Mouse (Mus musculus): ENCODE data around the gene Ccdc162. TPM values are rescaled to one million over a fixed set of nuclear protein-coding genes. Genes with fewer than 3 reads are reported as not detected.
A peak's percentile ranks its signal among the peaks of the same experiment; 100 is the strongest.

Ccdc162 gene
- polyA plus RNA-seq, 1 experiment from 2014 or later, result 0.51 TPM

- H3K27ac ChIP-seq (ENCODE audit: low read length), result no peak overlapping the region
- H3K4me2 ChIP-seq (replicated peaks; ENCODE audit: low read depth, low read length), result no peak overlapping the region
- H3K4me3 ChIP-seq (ENCODE audit: low read depth, low read length), result no peak overlapping the region
- peaks cover 17% of the 10 kb centered on the region for H3K4me1 ChIP-seq (ENCODE audit: control insufficient read depth, insufficient read depth, low read length)
- 84% methylated on average over 3 of the region's 3 CpGs for WGBS
- no peak overlapping the region for H3K9ac ChIP-seq (replicated peaks; ENCODE audit: low read depth, low read length)
- 0 out of 2 replicates have a peak, but pooled peaks cover 4% of the 10 kb centered on the region for H3K9me3 ChIP-seq (ENCODE audit: control insufficient read depth, low read depth, low read length)
- no peaks in the 10 kb centered on the region for H3K36me3 ChIP-seq (ENCODE audit: control insufficient read depth, insufficient read depth, low read length)
- no peaks in the 10 kb centered on the region for H3K27me3 ChIP-seq (ENCODE audit: control insufficient read depth, insufficient read depth, low read length)
- no peak for ATAC-seq (ENCODE audit: insufficient number of reproducible peaks, insufficient read depth, low FRiP score, low read depth)
Measured at GRCm38 (mm10) chr10:41555081-41555480, 161.4 kb downstream of the Ccdc162 start.

- H3K27me3 ChIP-seq (ENCODE audit: control insufficient read depth, insufficient read depth, low read length), result no peaks in the 10 kb centered on the region
- no peak overlapping the region for H3K9ac ChIP-seq (replicated peaks; ENCODE audit: low read depth, low read length)
- no peak overlapping the region for H3K4me2 ChIP-seq (replicated peaks; ENCODE audit: low read depth, low read length)
- H3K4me3 ChIP-seq (ENCODE audit: low read depth, low read length), result no peak overlapping the region
- WGBS, result 72% methylated on average over 4 of the region's 4 CpGs
- peaks cover 4% of the 10 kb centered on the region; the same call in 1 of the 2 replicates for H3K9me3 ChIP-seq (ENCODE audit: control insufficient read depth, low read depth, low read length)
- no peak for ATAC-seq (ENCODE audit: insufficient number of reproducible peaks, insufficient read depth, low FRiP score, low read depth)
- peaks cover 17% of the 10 kb centered on the region for H3K4me1 ChIP-seq (ENCODE audit: control insufficient read depth, insufficient read depth, low read length)
- H3K36me3 ChIP-seq (ENCODE audit: control insufficient read depth, insufficient read depth, low read length), result no peaks in the 10 kb centered on the region
- no peak overlapping the region for H3K27ac ChIP-seq (ENCODE audit: low read length)
Measured at GRCm38 (mm10) chr10:41553711-41554110, 162.7 kb downstream of the Ccdc162 start.

- no peak overlapping the region for H3K4me2 ChIP-seq (replicated peaks; ENCODE audit: low read depth, low read length)
- ATAC-seq (ENCODE audit: insufficient number of reproducible peaks, insufficient read depth, low FRiP score, low read depth), result peak; percentile 65
- no peaks in the 10 kb centered on the region for H3K36me3 ChIP-seq (ENCODE audit: control insufficient read depth, insufficient read depth, low read length)
- H3K27ac ChIP-seq (ENCODE audit: low read length), result peak overlapping the region; percentile 48; the same call in 1 of the 2 replicates
- H3K4me3 ChIP-seq (ENCODE audit: low read depth, low read length), result no peak overlapping the region
- peaks cover 17% of the 10 kb centered on the region for H3K4me1 ChIP-seq (ENCODE audit: control insufficient read depth, insufficient read depth, low read length)
- no peak overlapping the region for H3K9ac ChIP-seq (replicated peaks; ENCODE audit: low read depth, low read length)
- peaks cover 4% of the 10 kb centered on the region; the same call in 1 of the 2 replicates for H3K9me3 ChIP-seq (ENCODE audit: control insufficient read depth, low read depth, low read length)
- no peaks in the 10 kb centered on the region for H3K27me3 ChIP-seq (ENCODE audit: control insufficient read depth, insufficient read depth, low read length)
- 37% methylated on average over 14 of the region's 14 CpGs for WGBS
Measured at GRCm38 (mm10) chr10:41552847-41553589, 163.4 kb downstream of the Ccdc162 start.

GRCm38 (mm10) chr10:41552319-41552718, 164.1 kb downstream of the Ccdc162 start:
- 46% methylated on average over 3 of the region's 3 CpGs for WGBS
- Histone ChIP-seq H3K9ac (replicated peaks; ENCODE audit: low read depth, low read length) (no peak overlapping the region), H3K27me3 (ENCODE audit: control insufficient read depth, insufficient read depth, low read length) (no peaks in the 10 kb centered on the region), H3K36me3 (ENCODE audit: control insufficient read depth, insufficient read depth, low read length) (no peaks in the 10 kb centered on the region), H3K4me1 (ENCODE audit: control insufficient read depth, insufficient read depth, low read length) (peaks cover 17% of the 10 kb centered on the region), H3K4me2 (replicated peaks; ENCODE audit: low read depth, low read length) (no peak overlapping the region), H3K4me3 (ENCODE audit: low read depth, low read length) (no peak overlapping the region), H3K9me3 (ENCODE audit: control insufficient read depth, low read depth, low read length) (peaks cover 4% of the 10 kb centered on the region; the same call in 1 of the 2 replicates), H3K27ac (ENCODE audit: low read length) (peak overlapping the region; percentile 13; the same call in 1 of the 2 replicates)
- ATAC-seq (ENCODE audit: insufficient number of reproducible peaks, insufficient read depth, low FRiP score, low read depth), result no peak

- H3K9me3 ChIP-seq (ENCODE audit: control insufficient read depth, low read depth, low read length), result peaks cover 4% of the 10 kb centered on the region; the same call in 1 of the 2 replicates
- 74% methylated on average over 7 of the region's 7 CpGs for WGBS
Measured at GRCm38 (mm10) chr10:41550711-41551110, 165.7 kb downstream of the Ccdc162 start.

GRCm38 (mm10) chr10:41546396-41547165, 169.9 kb downstream of the Ccdc162 start:
- Histone ChIP-seq H3K27ac (ENCODE audit: low read length) (no peak overlapping the region), H3K4me1 (ENCODE audit: control insufficient read depth, insufficient read depth, low read length) (peaks cover 11% of the 10 kb centered on the region; the same call in 1 of the 2 replicates), H3K27me3 (ENCODE audit: control insufficient read depth, insufficient read depth, low read length) (no peaks in the 10 kb centered on the region), H3K36me3 (ENCODE audit: control insufficient read depth, insufficient read depth, low read length) (no peaks in the 10 kb centered on the region), H3K4me3 (ENCODE audit: low read depth, low read length) (no peak overlapping the region), H3K9me3 (ENCODE audit: control insufficient read depth, low read depth, low read length) (peaks cover 4% of the 10 kb centered on the region; the same call in 1 of the 2 replicates), H3K9ac (replicated peaks; ENCODE audit: low read depth, low read length) (no peak overlapping the region), H3K4me2 (replicated peaks; ENCODE audit: low read depth, low read length) (no peak overlapping the region)
- 60% methylated on average over 13 of the region's 13 CpGs for WGBS
- ATAC-seq (ENCODE audit: insufficient number of reproducible peaks, insufficient read depth, low FRiP score, low read depth), result no peak

More at GRCm38 (mm10) chr10:41550711-41551110, 165.7 kb downstream of the Ccdc162 start:
- no peaks in the 10 kb centered on the region for H3K36me3 ChIP-seq (ENCODE audit: control insufficient read depth, insufficient read depth, low read length)
- no peak overlapping the region for H3K4me3 ChIP-seq (ENCODE audit: low read depth, low read length)
- H3K9ac ChIP-seq (replicated peaks; ENCODE audit: low read depth, low read length), result no peak overlapping the region
- H3K4me1 ChIP-seq (ENCODE audit: control insufficient read depth, insufficient read depth, low read length), result peaks cover 17% of the 10 kb centered on the region
- no peak overlapping the region for H3K27ac ChIP-seq (ENCODE audit: low read length)
- H3K4me2 ChIP-seq (replicated peaks; ENCODE audit: low read depth, low read length), result no peak overlapping the region
- H3K27me3 ChIP-seq (ENCODE audit: control insufficient read depth, insufficient read depth, low read length), result no peaks in the 10 kb centered on the region
- ATAC-seq (ENCODE audit: insufficient number of reproducible peaks, insufficient read depth, low FRiP score, low read depth), result no peak

GRCm38 (mm10) chr10:41545224-41545755, 171.1 kb downstream of the Ccdc162 start:
- no peak for ATAC-seq (ENCODE audit: insufficient number of reproducible peaks, insufficient read depth, low FRiP score, low read depth)
- no peak overlapping the region for H3K4me3 ChIP-seq (ENCODE audit: low read depth, low read length)
- no peak overlapping the region for H3K27ac ChIP-seq (ENCODE audit: low read length)
- H3K4me2 ChIP-seq (replicated peaks; ENCODE audit: low read depth, low read length), result no peak overlapping the region
- H3K4me1 ChIP-seq (ENCODE audit: control insufficient read depth, insufficient read depth, low read length), result peaks cover 7% of the 10 kb centered on the region; the same call in 1 of the 2 replicates
- H3K9me3 ChIP-seq (ENCODE audit: control insufficient read depth, low read depth, low read length), result peaks cover 4% of the 10 kb centered on the region; the same call in 1 of the 2 replicates
- no peak overlapping the region for H3K9ac ChIP-seq (replicated peaks; ENCODE audit: low read depth, low read length)
- H3K36me3 ChIP-seq (ENCODE audit: control insufficient read depth, insufficient read depth, low read length), result no peaks in the 10 kb centered on the region
- WGBS, result 49% methylated on average over 7 of the region's 7 CpGs
- no peaks in the 10 kb centered on the region for H3K27me3 ChIP-seq (ENCODE audit: control insufficient read depth, insufficient read depth, low read length)

- Histone ChIP-seq H3K4me3 (ENCODE audit: low read depth, low read length) (no peak overlapping the region), H3K36me3 (ENCODE audit: control insufficient read depth, insufficient read depth, low read length) (no peaks in the 10 kb centered on the region), H3K27me3 (ENCODE audit: control insufficient read depth, insufficient read depth, low read length) (no peaks in the 10 kb centered on the region), H3K4me1 (ENCODE audit: control insufficient read depth, insufficient read depth, low read length) (peaks cover 6% of the 10 kb centered on the region; the same call in 1 of the 2 replicates), H3K9ac (replicated peaks; ENCODE audit: low read depth, low read length) (no peak overlapping the region), H3K4me2 (replicated peaks; ENCODE audit: low read depth, low read length) (no peak overlapping the region), H3K27ac (ENCODE audit: low read length) (no peak overlapping the region), H3K9me3 (ENCODE audit: control insufficient read depth, low read depth, low read length) (peaks cover 4% of the 10 kb centered on the region; the same call in 1 of the 2 replicates)
- 10% methylated on average over 7 of the region's 7 CpGs for WGBS
- no peak for ATAC-seq (ENCODE audit: insufficient number of reproducible peaks, insufficient read depth, low FRiP score, low read depth)
Measured at GRCm38 (mm10) chr10:41544481-41545190, 171.8 kb downstream of the Ccdc162 start.
